Mouse (Mus musculus) embryonic facial prominence, embryonic 12.5 days (tissue): ENCODE results near the gene Arl15. TPM values are rescaled to one million over a fixed set of nuclear protein-coding genes. Genes with fewer than 3 reads are reported as not detected.

Source experiments
- ATAC-seq: fragments of 200-750 bp; cut with Nextera tagmentation; 2 replicates; pipeline ENCODE4 v1.8.0; 2017; ENCODE audit not compliant: insufficient number of reproducible peaks, insufficient read depth, low FRiP score, low TSS enrichment
- H3K27ac ChIP-seq: fragments of 300-500 bp; sonication (generic); 2 replicates; pipeline ENCODE4 v1.5.1; 2016; ENCODE audit warnings: mild to moderate bottlenecking
- H3K27me3 ChIP-seq: fragments of 300-500 bp; sonication (generic); 2 replicates; pipeline ENCODE4 v1.6.1; 2016; ENCODE audit warnings: mild to moderate bottlenecking, moderate library complexity
- H3K36me3 ChIP-seq: fragments of 300-500 bp; sonication (generic); 2 replicates; pipeline ENCODE4 v1.6.1; 2016; ENCODE audit warnings: mild to moderate bottlenecking
- H3K4me1 ChIP-seq: fragments of 300-500 bp; sonication (generic); 2 replicates; pipeline ENCODE4 v1.6.1; 2016
- H3K4me2 ChIP-seq: fragments of 300-500 bp; sonication (generic); replicated peaks from 2 replicates; pipeline ENCODE4 v1.6.1; 2016; ENCODE audit warnings: mild to moderate bottlenecking, moderate library complexity
- H3K4me3 ChIP-seq: fragments of 300-500 bp; sonication (generic); 2 replicates; pipeline ENCODE4 v1.5.1; 2016; ENCODE audit warnings: mild to moderate bottlenecking
- H3K9ac ChIP-seq: fragments of 300-500 bp; sonication (generic); 2 replicates; pipeline ENCODE4 v1.6.1; 2016; ENCODE audit warnings: mild to moderate bottlenecking, moderate library complexity
- H3K9me3 ChIP-seq: fragments of 300-500 bp; sonication (generic); 2 replicates; pipeline ENCODE4 v1.6.1; 2016; ENCODE audit warnings: mild to moderate bottlenecking, moderate library complexity
- WGBS: fragments of 180-500 bp; shearing (Covaris S2); methylation state at CpG from one replicate; pipeline ENCODE4 v1.1.7; 2016; 5-methylcytosine and 5-hydroxymethylcytosine counted together
- polyA plus RNA-seq: library from polyadenylated mRNA; unstranded; fragments of >200 nt; fragmentation: Nextera tagmentation; extraction: Ambion mirVana; gene quantifications from 2 replicates; pipeline ENCODE4 v1.2.1, GENCODE M21; 2016

The Arl15 gene
- polyA plus RNA-seq, 1 experiment from 2014 or later, result 15.0 TPM

GRCm38 (mm10) chr13:114119816-114120215, 325.5 kb downstream of the Arl15 start:
- 77% methylated on average over 4 of the region's 4 CpGs for WGBS
- Histone ChIP-seq H3K9ac (no peak overlapping the region), H3K27me3 (no peaks in the 10 kb centered on the region)

GRCm38 (mm10) chr13:114121591-114121990, 327.3 kb downstream of the Arl15 start:
- Histone ChIP-seq H3K9ac (no peak overlapping the region), H3K4me3 (no peak overlapping the region), H3K4me2 (no peak overlapping the region), H3K36me3 (no peaks in the 10 kb centered on the region), H3K27ac (no peak overlapping the region), H3K4me1 (no peaks in the 10 kb centered on the region; the same call in 1 of the 2 replicates), H3K9me3 (no peaks in the 10 kb centered on the region), H3K27me3 (no peaks in the 10 kb centered on the region)
- 89% methylated on average over 9 of the region's 9 CpGs for WGBS
- ATAC-seq, result no peak

More at GRCm38 (mm10) chr13:114119816-114120215, 325.5 kb downstream of the Arl15 start:
- H3K36me3 ChIP-seq, result no peaks in the 10 kb centered on the region
- H3K4me2 ChIP-seq, result no peak overlapping the region
- H3K4me1 ChIP-seq, result no peaks in the 10 kb centered on the region; the same call in 1 of the 2 replicates
- ATAC-seq, result no peak
- H3K9me3 ChIP-seq, result no peaks in the 10 kb centered on the region
- H3K4me3 ChIP-seq, result no peak overlapping the region
- H3K27ac ChIP-seq, result no peak overlapping the region

- H3K9me3 ChIP-seq, result peaks cover 6% of the 10 kb centered on the region; the same call in 1 of the 2 replicates
- no peak overlapping the region for H3K4me3 ChIP-seq
- no peak overlapping the region for H3K27ac ChIP-seq
- no peak overlapping the region for H3K4me2 ChIP-seq
- H3K36me3 ChIP-seq, result no peaks in the 10 kb centered on the region
- no peaks in the 10 kb centered on the region for H3K27me3 ChIP-seq
- 89% methylated on average over 3 of the region's 3 CpGs for WGBS
- no peaks in the 10 kb centered on the region; the same call in 1 of the 2 replicates for H3K4me1 ChIP-seq
- ATAC-seq, result no peak
- no peak overlapping the region for H3K9ac ChIP-seq
Observed at GRCm38 (mm10) chr13:114123391-114123790, 329.1 kb downstream of the Arl15 start.

GRCm38 (mm10) chr13:114124385-114124784, 330.1 kb downstream of the Arl15 start:
- no peaks in the 10 kb centered on the region for H3K36me3 ChIP-seq
- H3K27me3 ChIP-seq, result no peaks in the 10 kb centered on the region
- no peaks in the 10 kb centered on the region; the same call in 1 of the 2 replicates for H3K4me1 ChIP-seq
- WGBS, result 89% methylated on average over 10 of the region's 10 CpGs
- no peak overlapping the region for H3K4me2 ChIP-seq
- no peak for ATAC-seq
- no peak overlapping the region for H3K9ac ChIP-seq
- H3K9me3 ChIP-seq, result peaks cover 7% of the 10 kb centered on the region; the same call in 1 of the 2 replicates
- no peak overlapping the region for H3K4me3 ChIP-seq
- no peak overlapping the region for H3K27ac ChIP-seq

- Histone ChIP-seq H3K9ac (no peak overlapping the region), H3K4me1 (no peaks in the 10 kb centered on the region; the same call in 1 of the 2 replicates), H3K27ac (no peak overlapping the region), H3K36me3 (no peaks in the 10 kb centered on the region), H3K4me3 (no peak overlapping the region), H3K4me2 (no peak overlapping the region), H3K9me3 (peaks cover 7% of the 10 kb centered on the region; the same call in 1 of the 2 replicates), H3K27me3 (no peaks in the 10 kb centered on the region)
- ATAC-seq, result no peak
- WGBS, result 54% methylated on average over 12 of the region's 12 CpGs
Observed at GRCm38 (mm10) chr13:114124991-114125390, 330.7 kb downstream of the Arl15 start.

GRCm38 (mm10) chr13:114128366-114128765, 334.1 kb downstream of the Arl15 start:
- no peak for ATAC-seq
- no peak overlapping the region for H3K4me2 ChIP-seq
- 92% methylated on average over 2 of the region's 2 CpGs for WGBS

GRCm38 (mm10) chr13:114129986-114130385, 335.7 kb downstream of the Arl15 start:
- WGBS, result 86% methylated on average over 11 of the region's 11 CpGs
- no peak overlapping the region for H3K4me2 ChIP-seq
- H3K27me3 ChIP-seq, result no peaks in the 10 kb centered on the region
- ATAC-seq, result no peak
- H3K36me3 ChIP-seq, result no peaks in the 10 kb centered on the region
- no peaks in the 10 kb centered on the region for H3K4me1 ChIP-seq
- no peak overlapping the region for H3K27ac ChIP-seq
- peaks cover 7% of the 10 kb centered on the region; the same call in 1 of the 2 replicates for H3K9me3 ChIP-seq
- H3K4me3 ChIP-seq, result no peak overlapping the region
- H3K9ac ChIP-seq, result no peak overlapping the region

More at GRCm38 (mm10) chr13:114128366-114128765, 334.1 kb downstream of the Arl15 start:
- Histone ChIP-seq H3K9ac (no peak overlapping the region), H3K36me3 (no peaks in the 10 kb centered on the region), H3K27ac (no peak overlapping the region), H3K4me1 (no peaks in the 10 kb centered on the region), H3K27me3 (no peaks in the 10 kb centered on the region), H3K4me3 (no peak overlapping the region), H3K9me3 (peaks cover 7% of the 10 kb centered on the region; the same call in 1 of the 2 replicates)

- Histone ChIP-seq H3K36me3 (no peaks in the 10 kb centered on the region), H3K27ac (no peak overlapping the region), H3K4me3 (no peak overlapping the region), H3K4me2 (no peak overlapping the region), H3K9me3 (peaks cover 7% of the 10 kb centered on the region; the same call in 1 of the 2 replicates), H3K4me1 (no peaks in the 10 kb centered on the region), H3K9ac (no peak overlapping the region), H3K27me3 (no peaks in the 10 kb centered on the region)
- no peak for ATAC-seq
- WGBS, result 86% methylated on average over 11 of the region's 11 CpGs
Observed at GRCm38 (mm10) chr13:114130566-114131319, 336.4 kb downstream of the Arl15 start.

- ATAC-seq, result no peak
- Histone ChIP-seq H3K36me3 (no peaks in the 10 kb centered on the region), H3K4me1 (peaks cover 7% of the 10 kb centered on the region; the same call in 1 of the 2 replicates), H3K9me3 (no peaks in the 10 kb centered on the region), H3K27ac (no peak overlapping the region), H3K4me3 (no peak overlapping the region), H3K9ac (no peak overlapping the region), H3K27me3 (no peaks in the 10 kb centered on the region), H3K4me2 (no peak overlapping the region)
- WGBS, result 66% methylated on average over 8 of the region's 8 CpGs
Observed at GRCm38 (mm10) chr13:114138921-114139320, 344.6 kb downstream of the Arl15 start.

GRCm38 (mm10) chr13:114139570-114139969, 345.3 kb downstream of the Arl15 start:
- H3K27ac ChIP-seq, result no peak overlapping the region

GRCm38 (mm10) chr13:114142826-114143225, 348.5 kb downstream of the Arl15 start:
- H3K4me2 ChIP-seq, result no peak overlapping the region
- no peak for ATAC-seq
- no peaks in the 10 kb centered on the region for H3K9me3 ChIP-seq
- no peak overlapping the region for H3K9ac ChIP-seq
- peaks cover 7% of the 10 kb centered on the region; the same call in 1 of the 2 replicates for H3K4me1 ChIP-seq
- 80% methylated on average over 8 of the region's 8 CpGs for WGBS
- H3K4me3 ChIP-seq, result no peak overlapping the region
- no peaks in the 10 kb centered on the region for H3K36me3 ChIP-seq
- no peak overlapping the region for H3K27ac ChIP-seq
- no peaks in the 10 kb centered on the region for H3K27me3 ChIP-seq

More at GRCm38 (mm10) chr13:114139570-114139969, 345.3 kb downstream of the Arl15 start:
- Histone ChIP-seq H3K4me1 (peaks cover 7% of the 10 kb centered on the region; the same call in 1 of the 2 replicates), H3K27me3 (no peaks in the 10 kb centered on the region), H3K36me3 (no peaks in the 10 kb centered on the region), H3K4me2 (no peak overlapping the region), H3K9ac (no peak overlapping the region), H3K9me3 (no peaks in the 10 kb centered on the region), H3K4me3 (no peak overlapping the region)
- ATAC-seq, result no peak
- WGBS, result 64% methylated on average over 9 of the region's 9 CpGs

GRCm38 (mm10) chr13:114143247-114143646, 348.9 kb downstream of the Arl15 start:
- H3K4me2 ChIP-seq, result no peak overlapping the region
- H3K9ac ChIP-seq, result no peak overlapping the region
- H3K36me3 ChIP-seq, result no peaks in the 10 kb centered on the region
- H3K4me1 ChIP-seq, result peaks cover 7% of the 10 kb centered on the region; the same call in 1 of the 2 replicates
- H3K27ac ChIP-seq, result no peak overlapping the region
- no peak for ATAC-seq
- H3K4me3 ChIP-seq, result no peak overlapping the region
- H3K27me3 ChIP-seq, result no peaks in the 10 kb centered on the region
- WGBS, result 88% methylated on average over 1 of the region's 1 CpGs
- H3K9me3 ChIP-seq, result no peaks in the 10 kb centered on the region
